Mouse (Mus musculus): ENCODE results near the gene Ngdn.
A peak's percentile ranks its signal among the peaks of the same experiment; 100 is the strongest.
"Not testable (repeated sequence)": the region's sequence is repeated elsewhere in the genome, so short reads cannot be mapped to it uniquely, and the experiment has no call there.

The Ngdn gene

DNA sequence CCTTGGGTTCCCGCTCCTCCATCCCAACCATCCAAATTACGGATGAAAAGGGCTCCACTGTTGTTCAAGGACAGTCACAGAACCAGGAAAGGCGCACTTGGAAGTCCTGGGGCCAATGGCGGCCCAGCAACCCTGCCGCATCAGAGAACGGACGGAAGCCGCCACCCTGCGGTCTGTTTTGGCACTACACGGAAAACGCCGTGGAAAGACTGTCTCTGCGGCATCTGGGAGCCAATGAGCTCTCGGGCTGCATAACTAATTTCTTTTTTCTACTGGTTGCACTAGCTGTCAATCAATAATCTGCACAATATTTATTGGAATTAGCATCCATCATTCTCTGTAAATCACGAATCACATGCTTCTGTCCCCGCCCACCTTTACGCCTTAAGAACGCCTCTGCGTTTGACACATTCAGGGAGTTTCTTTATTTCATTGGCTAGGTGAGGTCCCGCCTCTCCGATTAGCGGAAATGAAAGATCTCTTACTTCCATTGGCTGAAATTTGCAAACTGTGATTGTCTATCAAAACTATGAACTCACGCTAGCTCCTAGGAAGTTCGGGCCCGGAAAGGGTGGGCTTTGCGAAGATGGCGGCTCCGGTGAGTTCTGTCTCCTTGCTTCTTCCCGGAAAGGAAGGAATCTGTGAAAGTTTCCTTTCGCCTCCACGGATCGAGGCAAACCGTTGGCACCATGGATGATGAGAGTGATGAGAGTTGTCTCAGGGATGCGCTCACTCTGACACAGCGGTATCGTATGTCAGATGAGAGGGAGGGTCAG is at the start of gene Ngdn:
Gene Ngdn (plus strand): TSS at position 464 of the 776 bp plus-strand sequence.
- DNase-seq (ENCODE audit: low spot score in 2 of 2), result peak; percentile 100

DNA sequence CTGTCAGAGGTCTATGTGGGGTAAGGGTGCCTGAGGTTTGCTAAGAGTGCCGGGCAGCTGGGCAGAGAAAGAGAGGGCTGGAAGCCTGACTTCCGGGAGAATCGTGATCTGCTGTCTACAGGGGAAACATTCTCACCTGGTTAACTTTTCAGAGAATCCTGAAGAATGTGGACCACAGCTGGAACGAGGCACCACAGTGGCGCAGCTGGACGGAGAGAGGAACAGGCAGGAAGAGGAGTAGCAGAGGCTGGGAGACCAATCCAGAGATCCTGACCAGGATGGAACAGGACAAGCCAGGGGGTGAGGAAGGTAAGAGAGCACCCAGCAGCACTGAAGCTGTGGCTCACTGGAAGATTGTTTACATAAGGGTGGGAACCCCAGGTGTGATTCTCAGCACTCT is 49.6 kb upstream of the Ngdn start:
- no peak for DNase-seq (ENCODE audit: low spot score in 2 of 2)

DNA sequence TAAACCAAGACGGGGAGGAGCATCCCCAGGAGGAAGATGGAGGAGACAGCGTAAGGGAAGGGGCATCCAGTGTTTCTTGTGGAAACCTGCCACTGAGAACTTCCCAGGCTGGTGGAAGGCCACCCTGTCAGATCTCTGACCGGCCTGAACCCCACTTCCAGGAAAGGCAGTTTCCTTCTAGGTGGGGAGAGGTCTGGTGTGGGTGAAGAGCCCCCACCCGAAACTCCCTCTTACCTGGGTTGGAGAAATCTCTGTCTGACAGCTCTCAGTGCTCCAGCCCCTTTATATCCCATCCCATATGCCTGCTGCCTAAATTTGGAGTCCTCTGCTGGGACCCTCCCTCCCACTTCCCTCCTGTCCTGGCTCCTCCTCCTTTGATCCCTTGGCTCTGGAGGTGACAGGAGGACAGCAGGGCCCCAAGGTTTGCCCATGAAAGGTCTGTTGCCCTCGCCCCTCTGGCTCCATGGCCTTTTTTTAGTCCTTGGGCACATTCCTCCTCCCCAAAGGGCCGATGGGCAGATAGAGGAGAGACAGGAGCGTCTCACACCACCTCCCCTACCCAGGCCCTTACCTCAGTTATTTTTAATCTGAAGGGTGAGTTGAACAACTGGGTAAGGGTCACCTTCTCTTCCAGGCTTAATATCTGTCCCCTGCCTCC is 48.8 kb upstream of the Ngdn start, which contains the start of gene Myh6:
Gene Myh6 (minus strand): TSS at position 608 of the 658 bp plus-strand sequence.
- no peak for DNase-seq (ENCODE audit: low spot score in 2 of 2)

DNA sequence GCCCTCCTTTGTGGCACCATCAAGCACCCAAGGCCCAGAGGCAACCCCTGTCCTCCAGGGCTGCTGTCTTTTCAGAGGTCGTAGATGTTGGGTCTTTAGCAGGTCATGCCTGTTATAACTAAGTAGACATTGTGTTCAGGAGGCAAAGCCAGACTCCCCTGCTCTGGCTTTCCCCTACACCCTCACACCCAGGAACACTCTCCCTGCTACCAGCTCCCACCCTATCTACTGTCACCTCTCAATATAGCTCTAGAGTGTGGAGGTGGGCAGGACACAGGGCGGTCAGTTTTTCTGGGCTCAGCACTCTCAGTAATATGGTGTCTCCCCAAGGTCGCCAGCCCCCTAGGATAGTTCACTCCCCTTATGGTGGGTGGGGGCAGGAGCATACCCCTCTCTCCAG is 47.4 kb upstream of the Ngdn start:
- DNase-seq (ENCODE audit: low spot score in 2 of 2), result no peak

DNA sequence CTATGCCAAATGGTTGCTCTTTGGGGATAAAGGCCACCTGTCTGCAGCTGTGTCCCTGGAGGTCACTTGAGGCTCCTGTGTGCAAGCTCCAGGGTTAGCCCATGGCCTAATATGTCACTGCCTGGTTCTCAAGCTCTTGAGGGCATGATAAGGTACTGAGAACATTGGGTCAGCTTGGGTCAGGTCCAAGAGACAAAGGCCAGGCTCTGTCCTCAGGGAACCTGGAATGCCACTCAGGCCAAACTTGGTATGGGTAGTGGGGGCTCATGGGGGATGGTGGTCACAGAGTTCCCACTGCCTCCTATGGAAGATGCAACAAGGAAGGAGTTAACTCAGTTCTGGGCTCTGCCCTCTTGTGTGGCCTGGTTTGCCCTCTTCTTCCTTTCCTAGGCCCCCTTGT is 46.9 kb upstream of the Ngdn start:
- DNase-seq (ENCODE audit: low spot score in 2 of 2), result no peak

DNA sequence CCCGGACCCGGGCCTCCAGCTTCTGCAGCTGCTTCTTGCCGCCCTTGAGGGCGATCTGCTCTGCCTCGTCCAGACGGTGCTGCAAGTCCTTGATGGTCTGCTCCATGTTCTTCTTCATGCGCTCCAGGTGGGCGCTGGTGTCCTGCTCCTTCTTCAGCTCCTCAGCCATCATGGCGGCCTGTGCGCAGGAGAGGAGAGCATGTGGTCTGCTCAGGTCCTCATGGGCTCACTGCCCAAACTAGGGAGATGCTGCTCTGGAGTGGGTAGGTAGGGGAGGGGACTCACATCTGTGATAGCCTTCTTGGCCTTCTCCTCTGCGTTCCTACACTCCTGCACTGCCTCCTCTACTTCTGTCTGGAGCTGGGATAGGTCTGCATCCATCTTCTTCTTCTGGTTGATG is 42.5 kb upstream of the Ngdn start:
- not testable (repeated sequence) for DNase-seq (ENCODE audit: low spot score in 2 of 2)

DNA sequence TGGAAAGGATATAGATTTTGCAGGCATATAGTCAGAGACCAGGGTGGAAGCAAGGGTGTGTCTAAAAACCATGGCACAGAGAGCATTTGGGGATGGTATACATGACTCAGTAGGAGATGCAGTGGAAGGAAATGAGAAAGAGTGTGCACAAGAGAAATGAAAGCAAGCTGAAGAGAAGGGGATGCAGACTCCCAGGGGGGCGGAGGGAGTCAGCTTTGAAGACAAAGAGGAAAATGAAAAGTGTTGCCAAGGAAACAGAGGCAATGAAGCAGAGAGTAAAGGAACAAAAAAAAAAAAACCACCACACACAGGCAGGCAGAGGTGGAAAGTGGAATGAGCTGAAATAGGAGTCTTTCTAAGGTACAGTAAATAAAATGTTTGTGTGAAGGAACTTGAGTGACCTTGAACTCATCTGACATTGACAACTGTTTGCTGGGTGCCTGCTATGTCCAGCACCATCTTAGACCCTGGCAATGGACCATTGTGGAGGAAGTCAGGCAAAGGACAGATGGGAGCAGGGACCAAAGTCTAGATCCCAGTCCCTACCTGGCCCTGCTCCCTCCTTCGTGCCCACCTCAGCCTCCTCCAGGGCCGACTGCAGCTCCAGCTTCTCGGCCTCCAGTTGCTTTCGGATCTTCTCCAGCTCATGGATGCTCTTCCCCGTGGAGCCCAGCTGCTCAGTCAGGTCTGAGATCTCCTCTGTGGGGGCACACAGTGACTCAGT is 41.0 kb upstream of the Ngdn start:
- peak; percentile 28 to 43 for DNase-seq (ENCODE audit: low spot score in 2 of 2)

DNA sequence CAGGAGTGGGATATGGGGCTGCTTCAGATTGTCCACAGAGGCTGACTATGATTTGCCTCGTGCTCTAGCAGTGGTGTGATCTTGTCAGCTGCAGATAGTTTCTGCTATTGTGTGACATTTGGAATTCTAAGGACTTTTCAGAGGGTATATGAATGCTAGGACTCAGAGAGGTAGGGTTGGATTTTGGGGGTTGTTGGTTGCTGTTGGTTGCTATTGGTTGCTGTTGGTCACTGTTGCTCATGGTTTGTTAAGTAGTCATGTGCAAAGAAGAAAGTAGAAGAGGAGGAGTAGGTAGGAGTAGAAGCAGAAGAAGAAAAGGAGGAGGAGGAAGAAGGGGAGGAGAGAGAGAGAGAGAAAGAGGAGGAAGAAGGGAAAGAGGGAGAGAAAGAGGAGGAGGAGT is 38.6 kb upstream of the Ngdn start, which contains the start of gene Gm17428:
Gene Gm17428 (plus strand): TSS at position 301 of the 400 bp plus-strand sequence.
- DNase-seq (ENCODE audit: low spot score in 2 of 2), result no peak

DNA sequence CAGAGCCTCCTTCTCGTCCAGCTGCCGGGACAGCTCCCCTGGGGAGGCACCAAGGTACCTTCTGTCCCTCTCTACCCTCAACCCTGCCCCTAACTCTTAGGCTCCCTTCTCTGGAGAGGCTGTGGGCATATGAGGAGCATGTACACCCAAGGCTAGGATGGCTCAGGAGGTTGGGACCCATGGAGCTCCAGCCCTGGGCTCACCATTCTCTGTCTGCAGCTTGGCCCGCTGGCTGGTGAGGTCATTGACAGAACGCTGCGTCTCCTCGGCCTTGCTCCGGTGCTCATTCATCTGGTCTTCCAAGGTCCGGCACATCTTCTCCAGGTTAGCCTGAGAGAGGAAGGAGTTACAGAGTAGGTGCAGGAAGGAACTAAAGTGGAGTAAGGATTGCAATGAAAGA is 36.6 kb upstream of the Ngdn start:
- DNase-seq (ENCODE audit: low spot score in 2 of 2), result no peak

DNA sequence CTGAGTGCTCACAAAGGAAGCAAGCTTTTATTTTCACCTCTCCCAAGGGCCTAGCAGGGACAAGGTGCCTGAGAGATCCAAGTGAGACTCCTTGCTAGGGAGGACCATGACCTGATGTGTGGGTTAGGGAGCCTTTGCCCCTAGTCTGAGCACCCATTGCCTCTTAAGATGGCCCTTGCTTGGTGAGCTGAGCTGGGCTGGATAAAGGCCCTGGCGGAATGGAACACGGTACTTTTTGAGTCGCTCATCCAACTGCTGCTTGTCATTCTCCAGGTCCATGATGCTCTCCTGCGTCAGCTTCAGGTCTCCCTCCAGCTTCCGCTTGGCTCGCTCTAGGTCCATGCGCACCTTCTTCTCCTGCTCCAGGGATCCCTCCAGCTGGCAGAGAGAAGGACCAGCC is 33.3 kb upstream of the Ngdn start:
- no peak for DNase-seq (ENCODE audit: low spot score in 2 of 2)

DNA sequence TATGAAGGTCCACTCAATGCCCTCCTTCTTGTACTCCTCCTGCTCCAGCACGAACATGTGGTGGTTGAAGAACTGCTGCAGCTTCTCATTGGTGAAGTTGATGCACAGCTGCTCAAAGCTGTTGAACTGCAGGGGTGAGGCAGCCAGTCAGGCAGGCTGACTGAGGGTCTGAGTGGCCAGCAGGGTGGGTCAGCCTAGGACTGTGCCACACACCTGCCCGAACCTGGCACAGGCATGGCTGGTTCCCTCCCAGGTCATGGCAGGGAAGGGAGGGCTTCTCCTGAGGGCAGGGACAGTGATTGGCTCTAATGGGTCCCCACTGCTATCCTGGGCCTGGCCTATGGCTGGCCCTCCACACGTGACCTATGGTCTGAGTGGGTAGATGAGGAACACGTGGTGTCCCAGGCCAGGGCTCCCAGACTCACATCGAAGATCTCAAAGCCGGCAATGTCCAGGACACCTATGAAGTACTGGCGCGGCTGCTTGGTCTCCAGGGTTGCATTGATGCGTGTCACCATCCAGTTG is 26.8 kb upstream of the Ngdn start:
- DNase-seq (ENCODE audit: low spot score in 2 of 2), result not testable (repeated sequence)

DNA sequence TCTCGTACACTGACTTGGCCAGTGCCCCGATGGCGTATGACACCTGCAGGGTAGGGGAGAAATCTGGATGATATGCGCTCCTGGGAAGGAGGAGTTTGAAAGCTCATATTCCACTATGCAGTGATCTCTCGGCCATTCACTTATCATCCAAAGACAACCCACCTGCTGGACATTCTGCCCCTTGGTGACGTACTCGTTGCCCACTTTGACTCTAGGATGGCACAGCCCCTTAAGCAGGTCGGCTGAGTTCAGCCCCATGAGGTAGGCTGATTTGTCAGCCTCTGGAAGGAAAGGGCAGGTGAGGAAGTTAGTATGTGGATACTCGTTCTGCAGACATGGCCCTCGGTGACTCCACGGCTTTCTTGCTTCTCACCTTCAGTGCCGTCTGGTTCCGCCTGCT is 26.4 kb upstream of the Ngdn start:
- no peak for DNase-seq (ENCODE audit: low spot score in 2 of 2)

DNA sequence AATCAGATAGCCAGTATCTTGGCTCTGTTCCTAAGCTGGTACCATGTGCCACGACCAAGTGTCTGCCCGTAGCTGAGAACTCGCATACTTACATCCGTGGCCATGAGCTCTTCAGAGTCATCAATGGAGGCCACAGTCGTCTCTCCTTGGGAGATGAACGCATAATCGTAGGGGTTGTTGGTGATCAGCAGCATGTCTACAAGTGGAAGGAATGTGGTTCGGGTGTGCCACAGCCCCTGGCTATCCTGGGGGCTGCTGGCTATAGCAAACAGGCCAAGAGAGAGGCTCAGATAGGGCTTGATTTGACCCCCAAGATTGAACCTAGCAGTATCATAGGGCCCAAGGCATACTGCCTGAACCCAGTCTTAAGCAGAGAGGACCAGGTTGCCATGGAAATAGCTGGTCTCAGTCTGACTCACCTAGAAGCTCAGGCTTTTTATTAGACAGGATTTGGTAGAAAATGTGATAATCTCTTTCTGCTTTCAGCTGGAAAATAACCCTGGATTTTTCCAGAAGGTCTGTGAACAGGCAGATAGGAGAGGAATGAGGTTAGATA is 25.3 kb upstream of the Ngdn start:
- peak in 1 of 2 experiments; percentile 20 for DNase-seq (ENCODE audit: low spot score in 2 of 2)

DNA sequence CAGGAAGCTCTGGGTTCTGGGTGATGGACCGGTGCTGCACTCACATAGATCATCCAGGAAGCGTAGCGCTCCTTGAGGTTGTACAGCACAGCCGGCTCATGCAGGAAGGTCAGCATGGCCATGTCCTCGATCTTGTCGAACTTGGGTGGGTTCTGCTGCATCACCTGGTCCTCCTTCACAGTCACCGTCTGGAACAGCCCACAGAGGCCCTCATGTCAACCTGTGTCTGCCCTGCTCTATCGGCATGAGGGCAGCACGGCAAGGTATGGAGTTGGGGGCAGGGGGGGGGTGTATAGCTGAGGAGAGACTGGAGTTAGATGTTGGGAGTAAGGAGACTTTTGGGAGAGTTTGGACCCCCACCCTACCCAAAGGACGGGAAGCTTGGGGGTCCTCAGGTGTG is 23.1 kb upstream of the Ngdn start:
- DNase-seq (ENCODE audit: low spot score in 2 of 2), result no peak

DNA sequence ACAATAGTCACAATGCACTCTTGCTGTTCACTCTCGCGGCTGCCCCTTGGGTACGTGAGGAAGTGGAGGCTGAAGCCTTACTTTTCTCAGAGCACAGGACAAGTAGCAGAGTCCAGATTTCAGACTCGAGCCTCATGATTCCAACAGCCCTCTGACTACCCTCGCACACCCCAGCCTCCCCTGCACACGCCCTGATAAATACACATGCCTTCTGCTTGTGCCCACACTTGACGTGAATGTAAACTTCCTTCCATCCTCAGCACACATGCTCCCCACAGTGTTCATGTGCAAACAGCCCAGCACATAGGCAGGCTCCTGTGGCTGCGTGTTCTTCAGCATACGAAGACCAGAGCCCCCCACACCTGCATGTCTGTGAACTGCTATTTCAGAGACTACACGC is 21.6 kb upstream of the Ngdn start:
- no peak for DNase-seq (ENCODE audit: low spot score in 2 of 2)

DNA sequence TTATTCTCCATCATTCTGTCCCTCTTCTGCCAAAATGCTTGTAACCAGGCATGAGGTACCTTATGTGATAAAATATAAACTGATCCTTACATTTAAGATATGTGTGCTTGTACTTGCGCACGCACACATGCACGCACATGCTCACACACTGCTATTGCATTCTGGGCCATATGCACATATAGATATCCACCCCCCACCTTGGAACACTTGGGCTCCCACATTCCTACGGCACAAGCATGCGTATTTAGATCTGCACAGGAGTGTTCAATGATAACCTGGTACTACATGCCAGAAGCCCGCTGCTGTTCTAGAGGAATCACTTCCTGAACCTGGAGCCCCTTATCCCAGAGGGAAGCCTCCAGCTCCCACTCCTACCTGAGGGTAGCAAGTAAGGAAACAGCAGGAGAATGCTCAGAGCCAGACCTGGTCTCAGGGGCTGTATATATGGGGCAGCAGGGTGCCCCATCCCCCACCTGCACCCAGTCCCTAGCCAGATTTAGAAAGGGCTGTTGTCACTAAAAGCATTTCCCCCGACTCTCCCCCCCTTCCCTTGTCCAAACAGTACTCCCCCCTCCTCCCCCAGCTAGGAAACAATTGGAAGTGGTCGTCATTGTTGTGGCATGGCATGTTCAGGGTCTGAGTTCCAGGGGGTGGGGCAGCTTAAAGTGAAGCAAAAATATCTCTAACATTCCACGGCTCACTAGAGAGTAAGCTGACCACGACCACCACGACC is 21.0 kb upstream of the Ngdn start, which contains the start of gene Myh7:
Gene Myh7 (minus strand): TSS at position 491 of the 733 bp plus-strand sequence.
- DNase-seq (ENCODE audit: low spot score in 2 of 2), result no peak

DNA sequence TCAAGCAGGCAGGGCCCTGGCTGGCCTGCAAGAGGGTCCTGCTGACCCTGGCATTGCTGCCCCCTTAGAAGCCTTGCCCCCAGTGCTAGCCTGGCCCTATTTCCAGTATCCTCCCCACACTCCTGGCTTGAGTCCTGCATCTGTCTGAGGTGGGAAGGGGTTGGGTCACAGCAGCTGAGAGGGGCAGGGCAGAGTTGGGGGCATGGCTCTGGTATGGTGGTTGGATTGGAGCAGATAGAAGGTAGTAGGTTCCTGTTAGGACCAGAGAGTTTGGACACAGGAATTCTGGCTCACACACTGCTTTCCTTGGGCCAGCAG is 20.4 kb upstream of the Ngdn start:
- DNase-seq (ENCODE audit: low spot score in 2 of 2), result no peak

DNA sequence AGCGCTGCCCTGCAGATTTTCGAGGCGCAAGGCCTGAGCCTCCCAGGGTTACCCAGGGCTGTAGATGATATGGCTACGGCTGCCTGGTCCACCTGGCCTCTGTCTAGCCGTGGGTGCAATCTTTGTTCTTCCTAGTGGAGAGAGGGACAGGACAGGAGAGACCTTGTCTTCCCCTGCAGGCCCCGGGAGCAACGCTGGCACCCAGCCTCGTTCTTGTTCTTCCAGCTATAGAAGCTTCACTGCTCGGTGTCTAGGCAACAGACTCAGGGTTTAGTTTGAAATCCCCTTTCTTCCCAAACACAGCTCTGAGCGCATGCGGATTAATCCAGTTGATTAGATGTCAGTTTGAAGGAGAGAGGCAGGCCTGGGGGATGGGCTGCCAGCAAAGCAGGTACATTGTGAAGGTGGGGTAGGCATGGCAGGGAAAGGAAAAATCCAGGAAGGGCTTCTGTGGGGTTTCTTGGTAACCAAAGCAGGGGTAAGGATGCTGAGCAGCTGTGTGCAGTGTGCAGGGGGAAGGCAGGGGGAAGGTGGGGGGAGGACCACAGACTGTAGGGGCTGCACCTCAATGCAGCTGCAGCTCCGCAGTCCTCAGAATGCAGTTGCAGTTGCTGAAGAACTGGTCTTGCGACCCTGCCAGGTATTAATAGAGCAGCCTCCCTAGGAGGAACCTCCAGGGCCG is 19.7 kb upstream of the Ngdn start:
- DNase-seq (ENCODE audit: low spot score in 2 of 2), result peak in 1 of 2 experiments; percentile 37

DNA sequence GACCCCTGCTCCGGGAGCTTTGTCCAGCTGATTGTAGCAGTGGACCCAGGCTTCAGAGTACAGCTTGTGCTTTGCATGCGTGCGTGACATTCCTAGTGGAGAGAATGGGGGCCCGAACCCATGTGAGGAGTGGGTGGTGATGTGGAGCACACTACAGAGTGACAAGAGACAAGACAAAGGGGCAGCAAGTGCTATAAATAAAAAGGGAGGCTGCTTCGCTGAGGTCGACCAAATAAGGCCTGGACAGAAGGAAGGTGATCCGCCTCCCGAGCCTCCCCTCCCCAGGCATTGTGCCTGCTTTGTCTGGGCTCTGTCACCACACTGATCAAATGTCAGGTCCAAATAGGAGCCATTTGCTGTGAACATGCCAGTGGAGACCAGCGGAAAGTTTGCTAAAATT is 18.5 kb upstream of the Ngdn start:
- DNase-seq (ENCODE audit: low spot score in 2 of 2), result no peak

DNA sequence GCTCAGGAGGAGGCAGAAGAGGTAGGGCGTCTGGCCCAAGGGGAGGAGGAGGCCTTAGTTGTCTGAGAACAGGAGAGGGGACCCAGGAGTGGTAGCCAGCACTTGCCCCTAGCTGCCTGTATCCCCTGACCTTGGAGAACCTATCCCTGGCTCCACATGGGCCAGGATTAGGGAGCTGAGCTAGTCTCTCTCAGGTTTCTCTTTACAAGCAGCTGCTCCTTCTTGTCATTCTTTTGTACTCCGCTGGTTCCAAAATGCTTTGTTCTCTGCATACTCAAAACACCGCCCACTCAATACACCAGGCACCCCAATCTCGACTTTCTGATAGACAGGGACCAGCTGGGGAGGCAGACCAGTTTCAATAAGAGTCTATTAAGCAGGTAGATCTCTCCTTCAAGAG is 18.0 kb upstream of the Ngdn start:
- DNase-seq (ENCODE audit: low spot score in 2 of 2), result no peak

DNA sequence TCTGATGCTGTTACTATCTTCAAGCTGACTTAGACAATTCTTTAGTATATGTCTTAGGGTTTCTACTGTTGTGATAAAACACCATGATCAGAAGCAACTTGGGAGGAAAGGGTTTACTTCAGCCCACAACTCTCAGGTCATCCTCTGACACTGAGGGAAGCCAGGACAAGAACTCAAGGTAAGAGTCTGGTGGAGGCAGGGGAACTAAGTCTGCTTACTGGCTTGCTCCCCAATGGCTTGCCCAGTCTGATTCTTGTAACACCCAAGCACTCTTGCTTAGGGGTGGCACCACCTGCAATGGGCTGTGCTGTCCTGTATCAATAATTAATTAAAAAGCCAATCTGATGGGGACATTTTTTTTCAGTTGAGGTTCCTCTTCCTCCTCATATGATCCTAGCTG is 16.6 kb upstream of the Ngdn start:
- no peak for DNase-seq (ENCODE audit: low spot score in 2 of 2)
